Mouse (Mus musculus) CD8-positive naive resting alpha-beta T cell, adult 57 days (primary cell): ENCODE measurements around the gene Slc36a1. TPM values are rescaled to one million over a fixed set of nuclear protein-coding genes. Genes with fewer than 3 reads are reported as not detected.

Experiments used
- total RNA-seq: library from RNA; stranded (reverse); gene quantifications from one replicate; pipeline ENCODE4 v1.2.4, GENCODE M21; 2023

Gene Slc36a1
- total RNA-seq, result 21.9 TPM

GRCm38 (mm10) chr11:55204159-55204596, at the start of gene Slc36a1:
Gene Slc36a1, plus strand, starts transcription at chr11:55204350.

DNA sequence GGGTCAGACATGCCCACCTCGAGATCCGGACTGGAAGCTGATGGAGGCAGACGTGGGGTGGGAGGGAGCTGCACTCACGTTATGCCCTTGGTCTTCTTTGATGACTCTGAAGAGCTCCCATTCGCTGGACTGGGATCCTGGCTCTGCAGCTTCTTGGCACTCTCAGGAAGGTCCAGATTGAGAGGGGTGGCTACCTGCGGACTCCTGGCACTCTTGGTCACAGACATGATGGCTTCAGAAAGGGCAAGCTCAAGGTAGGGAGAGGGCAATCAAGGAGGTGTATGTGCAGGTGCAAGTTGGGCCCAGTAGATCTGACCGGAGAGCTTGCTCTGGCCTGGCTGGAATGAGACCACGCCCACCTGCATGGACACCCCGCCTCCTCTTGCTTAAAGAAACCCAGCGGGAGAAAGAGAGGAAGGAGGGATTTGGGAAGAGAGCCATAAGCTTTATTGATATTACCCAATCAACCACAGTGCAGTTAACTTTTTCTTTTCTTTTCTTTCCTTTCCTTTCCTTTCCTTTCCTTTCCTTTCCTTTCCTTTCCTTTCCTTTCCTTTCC, 19.3 kb upstream of the Slc36a1 start, which contains the start of gene Slc36a2:
Gene Slc36a2 (minus strand): TSS at position 345 of the 559 bp plus-strand sequence.

Other genes with a start within 250 kb of the Slc36a1 start
- 142 TPM for gene Tnip1, start 241.4 kb upstream of the Slc36a1 start, total RNA-seq
- gene Anxa6, start 170.9 kb upstream of the Slc36a1 start, total RNA-seq, result 469 TPM
- 38.5 TPM for gene Ccdc69, start 126.2 kb upstream of the Slc36a1 start, total RNA-seq
- gene Gm2a, start 106.2 kb upstream of the Slc36a1 start, total RNA-seq, result 82.9 TPM
- gene Slc36a3, start 52.6 kb upstream of the Slc36a1 start, total RNA-seq, result not detected
- gene Slc36a2, start 19.3 kb upstream of the Slc36a1 start, total RNA-seq, result not detected
- 0.24 TPM for gene Fat2, start 132.2 kb downstream of the Slc36a1 start, total RNA-seq
- 2.4 TPM for gene Sparc, start 218.8 kb downstream of the Slc36a1 start, total RNA-seq